Mouse (Mus musculus): ENCODE data around the gene Gm13124. TPM values are rescaled to one million over a fixed set of nuclear protein-coding genes. Genes with fewer than 3 reads are reported as not detected.

Gene Gm13124
- polyA plus RNA-seq, 1 experiment from 2014 or later, result not detected

- H3K4me1 ChIP-seq (ENCODE audit: control insufficient read depth, insufficient read depth, low read length), result no peaks in the 10 kb centered on the region
- WGBS, result 90% methylated on average over 1 of the region's 1 CpGs
- H3K4me3 ChIP-seq (ENCODE audit: low read length), result no peak overlapping the region
- H3K27ac ChIP-seq (ENCODE audit: low read depth, low read length), result no peak overlapping the region
- no peak overlapping the region for H3K4me2 ChIP-seq (replicated peaks; ENCODE audit: low read depth, low read length)
- H3K9ac ChIP-seq (ENCODE audit: low read depth, low read length), result no peak overlapping the region
- no peaks in the 10 kb centered on the region for H3K27me3 ChIP-seq (ENCODE audit: control insufficient read depth, insufficient read depth, low read length)
- no peaks in the 10 kb centered on the region for H3K36me3 ChIP-seq (ENCODE audit: control insufficient read depth, insufficient read depth, low read length)
- ATAC-seq (ENCODE audit: low FRiP score, low TSS enrichment), result no peak
- H3K9me3 ChIP-seq (ENCODE audit: control insufficient read depth, low read length), result peaks cover 3% of the 10 kb centered on the region
These were observed 20.2 kb downstream of the Gm13124 start for GRCm38 (mm10) chr4:144544689-144545088.

DNA sequence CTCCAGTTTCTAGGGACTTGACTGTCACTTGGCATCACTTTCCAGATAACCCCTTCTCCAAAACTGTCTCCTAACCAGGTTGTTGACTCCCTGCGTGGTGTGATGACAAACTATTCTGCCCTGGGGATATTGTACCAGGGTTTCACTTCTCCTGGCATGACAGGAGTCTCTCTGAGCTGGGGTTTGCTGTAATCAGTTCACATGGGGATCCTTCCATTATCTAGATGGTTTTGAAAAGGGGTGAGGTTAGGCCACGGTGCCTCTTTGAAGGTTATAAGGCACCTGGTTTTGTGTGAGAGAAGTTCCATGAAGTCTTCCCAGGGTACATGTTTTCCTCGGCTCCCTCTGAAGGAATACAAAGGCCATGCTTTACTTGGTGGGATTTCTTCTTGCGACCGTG lies 45.4 kb downstream of the Gm13124 start, which contains the start of gene 9430007A20Rik:
Gene 9430007A20Rik (plus strand): TSS at position 301 of the 400 bp plus-strand sequence.
- Histone ChIP-seq H3K27me3 (ENCODE audit: control insufficient read depth, insufficient read depth, low read length) (no peaks in the 10 kb centered on the region), H3K9me3 (ENCODE audit: control insufficient read depth, low read length) (peaks cover 9% of the 10 kb centered on the region; the same call in 1 of the 2 replicates), H3K36me3 (ENCODE audit: control insufficient read depth, insufficient read depth, low read length) (no peaks in the 10 kb centered on the region), H3K27ac (ENCODE audit: low read depth, low read length) (no peak within 1 kb of the TSS), H3K9ac (ENCODE audit: low read depth, low read length) (no peak within 1 kb of the TSS), H3K4me2 (replicated peaks; ENCODE audit: low read depth, low read length) (no peak within 1 kb of the TSS), H3K4me1 (ENCODE audit: control insufficient read depth, insufficient read depth, low read length) (no peaks in the 10 kb centered on the region), H3K4me3 (ENCODE audit: low read length) (no peak within 1 kb of the TSS)
- 81% methylated on average over 5 of the region's 5 CpGs for WGBS
- no peak for ATAC-seq (ENCODE audit: low FRiP score, low TSS enrichment)

- Histone ChIP-seq H3K27me3 (ENCODE audit: control insufficient read depth, insufficient read depth, low read length) (no peaks in the 10 kb centered on the region), H3K36me3 (ENCODE audit: control insufficient read depth, insufficient read depth, low read length) (no peaks in the 10 kb centered on the region), H3K9ac (ENCODE audit: low read depth, low read length) (no peak overlapping the region), H3K4me2 (replicated peaks; ENCODE audit: low read depth, low read length) (no peak overlapping the region), H3K4me3 (ENCODE audit: low read length) (no peak overlapping the region), H3K27ac (ENCODE audit: low read depth, low read length) (no peak overlapping the region), H3K9me3 (ENCODE audit: control insufficient read depth, low read length) (no peaks in the 10 kb centered on the region), H3K4me1 (ENCODE audit: control insufficient read depth, insufficient read depth, low read length) (no peaks in the 10 kb centered on the region)
- 82% methylated on average over 1 of the region's 1 CpGs for WGBS
- no peak for ATAC-seq (ENCODE audit: low FRiP score, low TSS enrichment)
These were observed 58.4 kb downstream of the Gm13124 start for GRCm38 (mm10) chr4:144506518-144506917.

Other genes with a start within 250 kb of the Gm13124 start
- not detected in 2 replicates for gene Gm13128, start 234.9 kb downstream of the Gm13124 start, polyA plus RNA-seq (2014; fragmentation: Nextera tagmentation; extraction: Ambion mirVana)
- not detected in 2 replicates for gene Gm13119, start 207.2 kb downstream of the Gm13124 start, polyA plus RNA-seq (2014; fragmentation: Nextera tagmentation; extraction: Ambion mirVana)
- gene Pramef20, start 187.2 kb downstream of the Gm13124 start, polyA plus RNA-seq (2014; fragmentation: Nextera tagmentation; extraction: Ambion mirVana), result not detected in 2 replicates
- 0.11 and 0.39 TPM in 2 replicates for gene Pramef12, start 156.7 kb downstream of the Gm13124 start, polyA plus RNA-seq (2014; fragmentation: Nextera tagmentation; extraction: Ambion mirVana)
- not detected in 2 replicates for gene 1700012P22Rik, start 126.4 kb downstream of the Gm13124 start, polyA plus RNA-seq (2014; fragmentation: Nextera tagmentation; extraction: Ambion mirVana)
- not detected in 2 replicates for gene Gm9944, start 111.8 kb downstream of the Gm13124 start, polyA plus RNA-seq (2014; fragmentation: Nextera tagmentation; extraction: Ambion mirVana)
- gene Aadacl3, start 101.4 kb downstream of the Gm13124 start, polyA plus RNA-seq (2014; fragmentation: Nextera tagmentation; extraction: Ambion mirVana), result not detected in 2 replicates
- gene 9430007A20Rik, start 45.3 kb downstream of the Gm13124 start, polyA plus RNA-seq (2014; fragmentation: Nextera tagmentation; extraction: Ambion mirVana), result not detected in 2 replicates
- not detected in 2 replicates for gene Aadacl4, start 48.6 kb upstream of the Gm13124 start, polyA plus RNA-seq (2014; fragmentation: Nextera tagmentation; extraction: Ambion mirVana)
- gene Gm436, start 121.2 kb upstream of the Gm13124 start, polyA plus RNA-seq (2014; fragmentation: Nextera tagmentation; extraction: Ambion mirVana), result not detected in 2 replicates
- not detected in 2 replicates for gene Gm13178, start 156.3 kb upstream of the Gm13124 start, polyA plus RNA-seq (2014; fragmentation: Nextera tagmentation; extraction: Ambion mirVana)
- not detected in 2 replicates for gene Gm438, start 221.4 kb upstream of the Gm13124 start, polyA plus RNA-seq (2014; fragmentation: Nextera tagmentation; extraction: Ambion mirVana)

Measured in kidney, embryonic 14.5 days (tissue).